Mouse (Mus musculus) bone marrow, adult 2 months (tissue): ENCODE measurements at regions not wholly inside any gene's neighbourhood (a gene's known extent, or its start where the extent isn't known, plus 50 kb on each side); places are given as distances from the start of the nearest gene placed in this dataset.

Experiments
- H3K27ac ChIP-seq: fragments of 200-500 bp; 2 replicates; pipeline ENCODE4 v1.5.1; 2012; ENCODE audit warnings: low read depth, mild to moderate bottlenecking, control low read depth, inconsistent platforms, low read length; ENCODE audit not compliant: control insufficient read depth, poor library complexity, insufficient read depth
- H3K4me1 ChIP-seq: fragments of 200-500 bp; 2 replicates; pipeline ENCODE4 v1.6.1; 2011; ENCODE audit warnings: low read length; ENCODE audit not compliant: control insufficient read depth, insufficient read depth
- H3K4me3 ChIP-seq: fragments of 200-500 bp; replicated peaks from 2 replicates; pipeline ENCODE3; 2011; ENCODE audit warnings: mild to moderate bottlenecking, low read depth, low read length, control low read depth; ENCODE audit not compliant: control insufficient read depth
- CTCF ChIP-seq: fragments of 200-500 bp; IDR thresholded peaks from 2 replicates; pipeline ENCODE4 v1.5.1; 2011; ENCODE audit warnings: low read length, control low read depth; ENCODE audit not compliant: control insufficient read depth, insufficient read depth
- POLR2A ChIP-seq: fragments of 200-500 bp; IDR thresholded peaks from 2 replicates; pipeline ENCODE4 v1.6.1; 2011; ENCODE audit warnings: low read depth, mild to moderate bottlenecking, control low read depth, low read length, borderline replicate concordance; ENCODE audit not compliant: control insufficient read depth
- WGBS: fragments of 180-500 bp; shearing (Covaris S2); methylation state at CpG from one replicate; pipeline ENCODE4 v1.1.7; 2018; 5-methylcytosine and 5-hydroxymethylcytosine counted together

DNA sequence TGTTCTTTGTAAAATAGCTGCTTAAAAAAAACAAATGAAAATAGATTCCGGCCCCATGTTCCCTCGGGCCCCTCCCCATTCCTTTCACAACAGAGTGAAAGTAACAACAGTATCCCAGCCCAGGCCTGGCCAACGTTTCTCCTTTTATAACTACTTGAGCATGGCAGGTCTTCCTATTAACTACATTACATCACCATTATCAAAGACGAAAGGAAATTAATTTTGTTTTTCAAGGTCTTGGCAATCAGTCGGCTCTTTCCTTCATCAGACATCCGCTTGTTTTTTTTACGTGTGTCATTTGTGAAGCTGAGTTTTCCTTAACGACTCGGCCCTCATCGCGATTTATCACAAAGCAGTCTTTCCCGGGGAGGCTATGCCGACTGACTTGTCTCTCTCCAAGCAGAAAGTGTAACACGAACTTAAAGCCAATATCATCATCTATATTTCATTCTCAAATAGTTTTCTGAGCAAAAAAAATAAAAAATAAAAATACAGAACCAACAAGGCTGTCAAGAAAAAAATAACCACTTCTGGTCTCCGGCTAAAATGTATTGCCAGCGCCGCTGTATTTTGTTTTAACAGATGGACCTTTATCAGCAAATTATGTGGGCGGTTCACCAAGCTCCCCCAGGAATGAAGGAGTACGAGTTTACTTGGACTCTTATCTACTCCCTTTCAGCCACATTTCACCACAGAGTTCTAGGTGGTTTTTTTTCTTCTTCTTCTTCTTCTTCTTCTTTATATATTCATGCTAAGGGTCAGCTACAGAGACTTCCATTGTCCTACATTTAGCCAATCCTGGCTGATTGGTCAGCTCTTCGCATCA is 89.9 kb upstream of the Cdkn3 start:
- Histone ChIP-seq H3K4me1 (no peaks in the 10 kb centered on the region), H3K27ac (no peak overlapping the region), H3K4me3 (no peak overlapping the region)
- TF ChIP-seq CTCF: no peak
- TF ChIP-seq POLR2A: no peak
- WGBS: 82% methylated on average over 20 of the region's 20 CpGs

DNA sequence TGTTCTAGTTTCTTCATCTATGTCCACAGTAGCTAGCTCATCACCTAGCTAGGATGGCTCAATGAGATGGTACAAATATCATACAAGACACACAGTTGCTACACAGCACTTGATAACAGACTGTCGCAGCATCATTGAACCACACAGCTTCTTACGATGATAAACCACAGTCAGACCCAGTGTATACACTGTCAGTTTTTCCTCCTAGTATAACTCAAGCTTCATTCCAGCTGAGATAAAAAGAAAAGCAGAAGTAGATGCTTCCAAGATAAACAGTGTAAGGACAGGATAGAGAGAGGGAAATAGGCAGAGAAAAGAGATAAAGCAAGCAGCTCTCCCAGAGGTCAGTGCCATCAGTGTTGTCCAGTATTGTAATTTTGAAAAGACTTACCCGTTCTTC is 92.1 kb upstream of the Cdkn3 start:
- H3K27ac ChIP-seq: no peak overlapping the region
- no peak overlapping the region for H3K4me3 ChIP-seq
- H3K4me1 ChIP-seq: no peaks in the 10 kb centered on the region
- WGBS: 77% methylated on average over 3 of the region's 3 CpGs
- no peak for TF ChIP-seq POLR2A
- TF ChIP-seq CTCF: no peak

DNA sequence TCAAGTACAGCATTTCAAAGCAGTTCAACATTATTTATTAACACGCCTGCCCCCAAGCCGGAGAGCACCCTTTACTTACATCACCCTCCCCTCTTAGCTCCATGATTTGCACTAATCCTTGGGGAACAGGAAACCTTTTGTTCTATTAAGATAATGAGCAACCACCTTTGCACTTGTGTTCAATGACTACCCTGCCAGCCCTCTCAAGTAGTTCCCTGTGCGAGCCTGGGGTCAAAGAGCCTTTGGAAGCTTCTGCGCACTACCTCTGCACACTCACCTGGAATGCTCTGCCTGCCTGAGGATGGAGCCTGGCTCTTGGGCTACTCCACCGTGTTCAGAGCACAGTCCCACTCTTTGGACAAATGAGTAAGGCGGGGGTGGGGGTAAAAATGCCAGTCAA is 96.0 kb upstream of the Cdkn3 start:
- TF ChIP-seq POLR2A: no peak
- no peak for TF ChIP-seq CTCF
- Histone ChIP-seq H3K4me1 (no peaks in the 10 kb centered on the region), H3K27ac (no peak overlapping the region), H3K4me3 (no peak overlapping the region)
- 73% methylated on average over 6 of the region's 6 CpGs for WGBS

DNA sequence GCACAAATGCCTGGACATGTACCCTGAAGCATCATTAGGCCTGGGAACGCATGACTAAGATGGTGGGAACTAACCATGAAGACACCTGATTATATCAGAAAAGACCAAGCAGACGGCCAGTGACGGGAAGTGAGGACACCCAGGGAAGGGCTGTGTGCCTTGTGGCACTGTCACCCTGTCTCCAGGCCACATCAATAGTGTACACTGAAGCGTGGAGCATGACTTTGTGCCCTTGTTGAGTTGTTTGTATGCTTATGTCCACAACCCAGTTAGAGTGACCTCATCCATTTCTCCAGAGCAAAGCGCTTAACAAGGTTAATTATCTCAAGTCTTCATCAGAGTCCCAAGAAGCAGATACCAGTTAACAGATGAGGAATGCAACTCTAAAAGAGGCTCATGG is 96.8 kb upstream of the Cdkn3 start:
- no peak overlapping the region for H3K27ac ChIP-seq
- TF ChIP-seq CTCF (no peak), POLR2A (no peak)
- no peak overlapping the region for H3K4me3 ChIP-seq
- no peaks in the 10 kb centered on the region for H3K4me1 ChIP-seq
- WGBS: 80% methylated on average over 5 of the region's 5 CpGs

DNA sequence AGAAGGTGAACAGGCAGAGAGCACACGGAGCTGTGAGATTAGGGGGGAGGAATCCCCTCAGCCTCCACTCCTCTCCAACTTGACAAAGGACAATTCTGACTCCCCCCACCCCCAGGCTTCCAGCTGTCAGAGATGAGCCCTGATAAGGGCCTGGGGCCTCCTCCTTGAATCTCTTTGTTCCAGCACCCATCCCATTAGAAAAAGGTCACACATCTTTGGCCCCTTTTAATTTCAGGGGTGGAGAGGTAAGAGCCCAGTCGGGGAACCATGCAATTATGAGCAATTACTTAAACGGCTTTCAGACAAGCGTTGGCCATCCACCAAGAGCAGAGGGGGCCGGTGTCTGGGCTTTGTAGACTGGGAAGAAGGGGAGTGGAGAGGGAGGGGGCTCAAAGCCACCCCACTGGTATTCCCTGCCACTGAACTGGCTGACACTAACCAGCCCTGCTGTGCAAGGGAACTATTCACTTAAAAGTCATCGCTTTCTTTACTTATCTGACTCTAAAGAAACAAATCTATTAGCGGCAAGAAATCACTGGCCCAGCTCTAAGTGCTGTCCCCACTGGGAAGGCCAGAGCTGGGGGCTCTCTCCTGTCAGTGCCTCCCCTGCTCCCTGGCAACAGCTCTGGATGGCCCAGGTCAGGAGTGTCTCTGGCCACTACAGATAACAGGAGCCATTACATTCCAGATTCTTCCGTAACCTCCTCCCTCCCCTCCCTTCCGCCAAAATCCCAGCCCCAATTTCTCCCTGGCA is 98.4 kb upstream of the Cdkn3 start:
- TF ChIP-seq POLR2A (no peak), CTCF (no peak)
- 74% methylated on average over 9 of the region's 9 CpGs for WGBS
- Histone ChIP-seq H3K4me3 (no peak overlapping the region), H3K4me1 (no peaks in the 10 kb centered on the region), H3K27ac (no peak overlapping the region)

DNA sequence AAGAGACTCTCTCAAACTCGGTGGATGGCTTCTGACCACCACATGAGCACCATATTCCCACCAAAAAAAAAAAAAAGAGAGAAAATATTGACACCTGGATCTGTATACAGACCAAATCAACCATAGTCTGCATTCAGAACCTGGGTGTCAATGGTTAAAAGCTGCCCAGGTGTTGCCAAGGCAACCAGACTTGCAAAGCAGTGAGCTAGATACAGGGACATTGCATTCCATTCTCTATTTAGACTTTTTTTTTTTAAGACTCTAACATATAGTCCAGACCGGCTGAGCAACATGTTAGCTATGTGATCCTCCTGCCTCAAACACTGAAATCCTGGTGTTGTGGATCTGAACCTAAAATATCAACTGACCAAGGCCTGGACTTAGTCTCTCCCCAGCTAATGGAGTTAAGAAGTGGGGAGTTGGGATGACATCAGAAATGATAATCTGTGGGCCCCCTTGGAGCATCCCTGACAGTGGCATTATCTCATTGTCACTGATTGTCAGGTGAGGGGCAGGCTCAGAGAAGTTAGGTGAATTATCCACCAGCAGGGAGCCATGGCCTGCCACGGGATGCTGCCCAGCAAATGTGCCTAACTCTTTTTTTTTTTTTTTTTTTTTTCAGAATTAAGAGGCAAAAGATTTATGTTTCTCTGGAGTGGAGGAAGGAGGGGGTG is 99.1 kb upstream of the Cdkn3 start:
- no peak for TF ChIP-seq CTCF
- TF ChIP-seq POLR2A: no peak
- Histone ChIP-seq H3K27ac (no peak overlapping the region), H3K4me1 (no peaks in the 10 kb centered on the region), H3K4me3 (no peak overlapping the region)
- WGBS: 63% methylated on average over 3 of the region's 3 CpGs

DNA sequence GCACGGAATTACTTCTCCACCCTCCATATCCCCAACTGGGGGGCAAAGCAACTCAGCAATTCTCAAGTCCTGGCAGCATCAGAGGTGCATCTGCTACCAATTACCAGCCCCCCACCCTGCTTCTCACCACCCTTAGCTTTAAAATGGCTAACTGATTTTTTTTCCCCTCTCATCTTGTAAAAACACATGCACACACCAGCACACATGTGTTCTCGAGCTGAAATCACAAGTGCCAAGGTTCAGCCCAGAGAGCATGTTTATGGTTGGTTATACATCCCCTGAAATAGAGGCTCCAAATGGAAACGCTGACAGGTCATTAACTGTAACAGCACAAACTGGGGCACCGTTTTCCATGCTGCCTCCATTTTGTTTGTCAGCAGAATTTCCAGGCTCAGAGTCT is 101.0 kb upstream of the Cdkn3 start:
- 74% methylated on average over 4 of the region's 4 CpGs for WGBS
- no peak overlapping the region for H3K27ac ChIP-seq
- H3K4me1 ChIP-seq: no peaks in the 10 kb centered on the region
- TF ChIP-seq CTCF (no peak), POLR2A (no peak)
- no peak overlapping the region for H3K4me3 ChIP-seq

DNA sequence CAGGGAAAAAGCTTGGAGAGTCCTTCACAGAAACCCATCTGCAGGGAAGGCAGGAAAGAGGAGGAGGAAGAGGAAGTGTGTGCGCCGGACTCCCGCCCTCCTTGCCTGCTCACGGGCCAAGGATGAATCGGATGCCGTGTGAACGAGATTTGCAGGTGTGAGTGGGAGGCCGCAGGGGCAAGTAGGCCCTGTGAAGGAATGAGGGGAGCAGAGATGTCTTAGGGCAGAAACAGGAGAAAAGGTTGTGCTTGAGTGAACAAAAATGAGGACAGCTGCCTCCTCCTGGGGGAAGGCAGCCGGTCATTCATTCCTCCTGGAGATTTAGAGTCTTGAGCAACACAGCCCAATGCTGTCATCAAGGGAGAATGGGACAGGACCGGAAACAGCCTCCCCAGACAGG is 104.1 kb upstream of the Cdkn3 start:
- TF ChIP-seq CTCF (no peak), POLR2A (no peak)
- no peaks in the 10 kb centered on the region for H3K4me1 ChIP-seq
- H3K27ac ChIP-seq: no peak overlapping the region
- no peak overlapping the region for H3K4me3 ChIP-seq
- 80% methylated on average over 10 of the region's 10 CpGs for WGBS
